Mouse (Mus musculus) layer of hippocampus, adult 11-12 months (tissue): Measurements from ENCODE around the gene Kras.
A peak's percentile ranks its signal among the peaks of the same experiment; 100 is the strongest.

Source experiments
- DNase-seq: peaks from one replicate; pipeline ENCODE4 v3.0.0; 2022; ENCODE audit warnings: low spot score

The Kras gene

DNA sequence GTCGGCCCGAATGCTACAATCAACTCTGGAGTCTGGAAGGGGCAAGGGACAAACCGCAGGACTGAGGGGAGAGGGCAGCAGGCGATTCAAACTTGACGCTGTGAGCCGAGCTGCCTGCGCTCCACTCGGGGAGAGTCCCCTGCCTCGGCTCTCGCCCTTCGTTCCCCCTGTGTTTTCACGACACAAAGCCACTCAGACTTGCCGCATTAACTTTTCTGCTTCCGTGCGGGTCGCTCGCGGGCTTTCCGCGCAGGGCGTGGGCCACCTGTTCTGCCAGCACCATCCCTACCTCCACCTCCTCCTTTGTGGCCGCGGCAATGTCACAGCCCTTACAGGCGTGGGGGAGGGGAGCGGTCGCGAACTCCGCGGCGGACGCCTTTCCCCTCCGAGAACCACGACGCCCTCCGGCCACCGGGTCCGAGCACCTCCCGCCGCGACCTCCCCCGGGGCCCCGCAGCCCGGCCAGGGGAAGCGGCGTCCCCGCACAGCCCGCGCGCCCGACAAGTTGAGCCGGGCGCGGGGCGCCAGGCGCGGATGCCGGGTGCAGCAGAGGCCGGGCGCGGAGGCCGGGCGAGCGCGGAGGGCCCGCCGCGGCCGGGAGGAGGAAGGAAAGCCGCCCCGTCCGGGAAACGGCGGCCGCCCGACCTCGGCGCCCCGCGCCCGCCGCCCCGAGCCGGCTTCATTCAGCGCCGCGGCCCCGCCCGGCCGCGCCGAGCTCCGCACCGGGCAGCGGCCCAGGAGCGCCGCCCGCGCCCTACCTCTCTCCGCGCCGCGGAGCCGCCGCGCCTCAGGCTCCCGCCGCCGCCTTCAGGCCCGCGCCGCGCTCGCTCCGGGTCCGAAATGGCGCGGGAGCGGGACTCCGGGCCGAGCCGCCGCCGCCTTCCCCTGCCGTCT is 501 bp downstream of the Kras start:
- peak; percentile 20 for DNase-seq

DNA sequence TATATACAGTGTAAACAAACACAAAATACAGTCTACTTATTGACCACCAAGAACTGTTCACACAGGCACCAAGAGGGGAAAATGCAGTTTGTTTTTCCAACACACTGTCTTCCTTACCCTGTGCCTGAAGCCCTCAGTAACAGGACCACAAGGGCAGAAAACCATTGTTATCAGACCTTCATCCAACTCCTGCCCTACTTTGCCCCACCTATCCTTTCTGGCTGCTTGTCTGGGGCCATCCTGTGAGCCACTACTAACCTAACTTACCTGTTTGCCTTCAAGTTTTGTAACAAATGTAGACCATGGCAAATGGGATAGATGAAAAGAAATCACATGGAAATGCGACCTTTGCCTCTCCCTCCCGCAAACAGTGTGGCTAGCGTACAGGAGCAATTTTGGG is 2.2 kb downstream of the Kras start:
- no peak for DNase-seq

DNA sequence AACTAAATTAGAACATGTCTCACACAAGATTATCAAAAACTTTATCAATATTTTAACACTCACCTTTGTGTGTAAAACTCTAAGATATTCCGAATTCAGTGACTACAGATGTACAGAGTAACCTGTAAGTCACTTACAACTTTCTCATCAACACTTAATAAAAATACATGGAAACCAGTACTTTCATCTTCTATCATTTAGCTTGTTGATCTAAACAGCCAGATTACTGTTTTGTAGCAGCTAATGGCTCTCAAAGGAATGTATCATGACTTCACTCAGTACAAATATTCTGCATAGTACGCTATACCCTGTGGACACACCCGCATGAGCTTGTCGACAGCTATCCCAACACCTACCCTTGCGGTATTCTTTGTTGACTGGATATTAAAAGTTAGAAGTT is 3.2 kb downstream of the Kras start:
- DNase-seq = no peak

- no peak for DNase-seq
These were observed 7.5 kb downstream of the Kras start for GRCm38 (mm10) chr6:145242521-145242920.

DNA sequence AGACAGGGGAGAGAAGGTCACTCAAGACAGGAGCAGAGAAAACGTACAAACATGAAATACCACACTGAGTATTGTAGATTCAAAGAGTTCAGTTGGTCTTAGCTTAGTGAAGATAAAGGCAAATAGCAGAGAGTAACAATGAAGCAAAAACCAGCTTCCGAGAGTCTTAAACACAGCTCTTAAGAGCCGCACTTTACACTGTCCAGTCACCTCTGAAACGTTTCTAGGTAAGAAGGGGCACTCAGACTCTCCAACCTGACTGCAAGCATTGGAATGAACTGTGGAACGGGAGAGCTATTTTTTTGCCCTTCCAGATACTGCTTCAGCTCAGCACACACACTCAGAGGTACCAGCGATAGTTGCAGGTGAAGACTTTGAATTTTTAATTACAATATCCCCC is 9.8 kb downstream of the Kras start:
- DNase-seq = no peak

DNA sequence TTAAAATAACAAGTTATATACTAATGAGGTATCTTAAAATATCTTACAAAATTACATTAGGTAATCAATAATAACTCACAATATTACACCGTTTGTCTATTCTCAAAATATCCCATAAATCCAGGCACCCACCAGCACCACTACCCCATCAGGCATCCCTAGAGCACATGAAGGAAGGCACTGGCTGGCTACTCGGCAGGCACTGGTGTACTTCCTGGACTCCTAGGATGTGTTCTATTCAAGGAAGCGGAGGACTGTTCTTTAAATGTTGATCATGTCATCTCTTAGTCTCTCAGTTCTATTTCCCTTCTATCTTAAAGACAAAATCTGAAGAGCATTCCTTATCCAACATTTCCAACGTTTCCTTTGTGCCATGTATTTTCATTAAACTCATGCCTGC is 12.9 kb downstream of the Kras start:
- DNase-seq = no peak

DNA sequence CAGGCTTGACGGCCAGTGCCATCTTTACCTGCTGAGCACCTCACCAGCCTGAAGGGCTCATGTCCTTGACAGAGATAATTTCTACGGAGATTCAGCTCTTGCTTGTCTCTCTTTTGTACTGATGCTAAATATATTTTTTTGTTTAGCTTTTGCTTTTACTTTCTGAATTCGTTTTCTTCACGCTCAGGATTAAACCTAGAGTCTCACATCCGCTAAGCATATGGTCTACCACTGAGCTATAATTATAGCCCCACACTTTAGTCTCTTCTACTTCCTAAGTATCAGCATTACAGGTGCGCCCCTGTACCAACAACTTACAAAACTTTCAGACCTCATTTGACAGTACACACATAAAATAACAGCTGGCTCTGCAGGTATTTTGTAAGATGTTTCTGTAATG is 14.7 kb downstream of the Kras start:
- DNase-seq = no peak

GRCm38 (mm10) chr6:145234391-145234790 is 15.6 kb downstream of the Kras start:
- no peak for DNase-seq

DNA sequence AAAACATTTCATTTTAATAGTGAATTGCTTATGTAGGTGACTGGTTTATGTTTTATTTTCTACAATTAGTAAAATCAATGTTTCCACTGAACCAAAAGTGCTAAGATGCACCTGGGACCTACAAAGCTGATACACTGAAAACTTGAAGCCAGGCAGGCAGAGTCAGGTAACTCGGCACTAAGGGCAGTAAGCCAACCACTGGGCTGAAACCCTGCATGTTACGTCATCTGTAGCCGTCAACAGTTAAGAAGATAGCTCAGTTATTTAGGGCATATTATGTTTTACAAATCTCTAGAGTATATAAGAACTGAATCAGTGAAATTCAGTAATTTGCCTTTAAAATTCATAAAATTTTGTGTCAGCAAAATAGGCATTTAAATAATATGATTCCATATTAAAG is 23.7 kb downstream of the Kras start:
- no peak for DNase-seq

DNA sequence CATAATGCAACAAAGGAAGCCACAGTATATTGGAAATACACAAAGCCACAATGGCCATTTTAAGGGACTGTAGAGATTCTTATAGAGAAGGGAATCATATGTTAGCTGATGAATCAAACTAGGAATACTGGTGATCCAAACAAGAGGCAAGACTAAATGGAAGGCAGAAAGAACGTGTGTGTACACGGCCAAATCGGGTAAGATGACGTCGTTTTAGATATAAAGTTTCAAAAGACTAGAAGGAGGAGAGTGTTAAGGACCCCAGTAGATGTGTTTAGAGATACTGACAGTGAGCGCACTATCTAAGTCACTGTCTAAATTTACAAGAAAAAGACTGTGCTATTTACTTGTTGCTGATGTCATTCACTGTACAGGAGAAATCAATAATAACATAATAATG is 25.8 kb downstream of the Kras start:
- no peak for DNase-seq

GRCm38 (mm10) chr6:145215826-145216225 is 34.2 kb downstream of the Kras start:
- no peak for DNase-seq

GRCm38 (mm10) chr6:145213916-145214315 is 36.1 kb downstream of the Kras start:
- no peak for DNase-seq

DNA sequence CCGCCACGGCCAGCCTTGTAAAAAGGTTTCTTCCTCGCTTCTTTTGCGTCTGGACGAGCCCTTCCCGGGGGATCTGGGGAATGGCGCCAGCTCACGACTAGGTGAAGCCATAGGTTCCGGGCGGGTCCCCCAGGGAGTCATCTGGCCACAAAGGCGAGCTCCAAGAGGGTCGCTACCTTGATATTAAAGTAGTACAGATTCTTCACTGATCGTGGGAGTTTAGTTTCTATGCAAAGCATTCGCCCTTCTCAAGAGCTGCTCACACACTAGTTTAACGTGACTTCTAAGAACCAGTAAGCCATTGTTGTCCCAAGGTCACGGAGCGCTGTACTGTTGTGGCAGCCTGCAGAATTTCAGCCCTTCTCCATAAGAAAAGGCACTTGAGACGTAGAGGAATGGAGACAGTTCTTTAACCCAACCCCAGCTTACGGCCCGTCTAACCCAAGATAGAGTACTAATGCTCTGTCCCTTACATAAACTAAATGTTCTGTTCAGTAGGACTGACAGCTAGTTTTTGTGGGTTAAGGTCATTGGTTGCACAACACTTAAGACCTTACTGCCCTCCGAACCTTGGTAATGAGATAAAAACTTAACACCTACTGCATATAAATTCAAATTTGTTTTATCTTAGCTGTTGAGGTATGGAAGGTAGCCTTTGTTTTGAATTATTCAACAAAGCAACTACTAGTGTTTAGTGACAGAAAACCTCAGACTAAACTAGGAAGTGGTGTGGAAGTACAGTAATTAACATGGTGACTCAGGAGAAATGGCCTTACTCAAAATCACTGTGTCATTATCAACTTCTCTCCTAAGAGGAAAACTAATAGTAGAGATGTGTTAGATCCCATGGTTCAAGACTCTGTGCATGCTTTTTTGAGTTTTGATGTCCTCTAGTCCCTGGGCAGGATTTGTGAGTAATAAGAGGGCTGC is 38.4 kb downstream of the Kras start:
- DNase-seq = no peak

GRCm38 (mm10) chr6:145210816-145211338 is 39.2 kb downstream of the Kras start, which contains the start of the genes Casc1 and Etfrf1:
Gene Casc1, minus strand, starts transcription at chr6:145211005.
Gene Etfrf1, plus strand, starts transcription at chr6:145211134.
- peak; percentile 99 for DNase-seq

- no peak for DNase-seq
These were observed 39.9 kb downstream of the Kras start for GRCm38 (mm10) chr6:145210056-145210680.

GRCm38 (mm10) chr6:145205142-145205541 is 44.9 kb downstream of the Kras start:
- DNase-seq = no peak

GRCm38 (mm10) chr6:145204440-145204839 is 45.6 kb downstream of the Kras start:
- no peak for DNase-seq

DNA sequence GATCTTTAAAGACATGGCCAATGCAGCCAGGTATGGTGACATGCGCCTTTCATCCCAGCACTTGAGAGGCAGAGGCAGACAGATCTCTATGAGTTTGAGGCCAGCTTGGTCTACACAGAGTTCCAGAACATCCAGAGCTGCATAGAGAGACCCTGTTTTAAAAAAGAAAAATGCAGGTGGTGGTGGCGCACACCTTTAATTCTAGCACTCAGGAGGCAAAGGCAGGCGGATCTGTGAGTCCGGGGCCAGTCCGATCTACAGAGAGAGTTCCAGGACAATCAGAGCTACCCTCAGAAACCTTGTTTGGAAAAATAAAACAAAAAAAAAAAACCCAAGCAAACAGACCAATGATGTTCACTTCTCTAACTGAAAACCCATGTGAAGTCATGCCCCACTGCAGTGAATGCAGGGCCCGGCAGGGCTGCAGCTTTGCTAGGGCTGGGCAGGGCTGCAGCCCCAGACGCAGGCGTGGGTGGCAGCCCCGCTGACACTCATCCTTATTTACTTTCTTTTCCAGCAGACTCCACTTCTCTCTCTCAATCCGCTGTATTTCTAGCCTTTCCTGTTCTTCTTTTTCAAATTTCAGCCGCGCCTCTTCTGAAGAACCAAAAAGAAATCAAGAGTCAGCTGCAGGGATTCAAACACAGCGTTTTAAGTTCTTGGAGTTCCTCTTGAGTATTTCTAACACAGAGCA is 47.5 kb downstream of the Kras start:
- DNase-seq = no peak

- no peak for DNase-seq
These were observed 51.9 kb downstream of the Kras start for GRCm38 (mm10) chr6:145197949-145198686.

DNA sequence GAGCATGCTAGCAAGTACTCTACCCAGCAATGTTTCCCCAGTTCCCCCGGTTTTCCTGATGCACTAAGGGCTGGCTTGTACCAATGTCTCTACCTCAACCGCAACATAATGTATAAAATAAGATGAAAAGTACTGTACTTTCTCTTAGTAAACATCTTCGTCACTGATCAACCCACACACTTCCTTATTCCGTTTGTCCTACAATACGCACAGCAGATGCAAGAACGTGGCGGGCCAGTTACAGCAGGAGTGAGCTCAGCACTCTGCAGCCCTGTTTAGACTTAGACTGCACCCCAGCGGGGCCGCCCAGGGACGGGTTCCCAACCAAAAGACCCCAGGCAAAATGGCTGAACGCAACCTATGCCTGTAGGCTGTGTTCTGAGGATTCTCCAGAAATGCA is 56.6 kb downstream of the Kras start:
- DNase-seq = no peak

DNA sequence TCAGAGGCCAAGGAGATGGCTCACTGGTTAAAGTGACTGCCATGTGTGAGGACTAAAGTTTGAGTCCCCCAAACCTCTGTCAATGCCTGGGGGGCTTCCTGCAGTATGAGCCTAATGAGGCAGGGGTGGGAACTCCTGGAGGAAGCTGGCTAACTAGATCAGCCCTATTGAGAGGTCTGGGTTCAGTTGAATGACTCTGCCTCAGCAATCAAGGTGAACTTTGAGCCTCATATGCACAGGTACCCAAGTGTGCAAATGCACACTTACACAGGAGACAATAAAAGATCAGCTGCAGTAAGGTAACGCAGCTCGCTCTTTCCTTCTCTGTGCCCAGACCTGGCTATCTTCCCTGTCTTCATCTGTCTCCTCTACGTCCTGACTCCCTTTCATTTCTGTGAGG is 57.0 kb downstream of the Kras start:
- DNase-seq = no peak
